Mouse (Mus musculus) T-helper 1 cell (primary cell): ENCODE results near the gene Mfsd14a.
"Not testable (repeated sequence)": the region's sequence is repeated elsewhere in the genome, so short reads cannot be mapped to it uniquely, and the experiment has no call there.

Source experiments
- in situ Hi-C: fragments of 300-600 bp; cut with MboI, MseI; formaldehyde crosslinking; loops from one replicate; pipeline ENCODE4 v1.15.1; 2025; ENCODE audit warnings: high pct_unique_total_duplicates

Gene Mfsd14a

GRCm38 (mm10) chr3:116662463-116662863 lies at the start of gene Mfsd14a:
Gene Mfsd14a, minus strand, starts transcription at chr3:116662677.
- in situ Hi-C loops = loop anchor here (5.0 kb wide), 1 partner anchor 50 kb away; the partner anchor contains the start of gene Slc35a3

DNA sequence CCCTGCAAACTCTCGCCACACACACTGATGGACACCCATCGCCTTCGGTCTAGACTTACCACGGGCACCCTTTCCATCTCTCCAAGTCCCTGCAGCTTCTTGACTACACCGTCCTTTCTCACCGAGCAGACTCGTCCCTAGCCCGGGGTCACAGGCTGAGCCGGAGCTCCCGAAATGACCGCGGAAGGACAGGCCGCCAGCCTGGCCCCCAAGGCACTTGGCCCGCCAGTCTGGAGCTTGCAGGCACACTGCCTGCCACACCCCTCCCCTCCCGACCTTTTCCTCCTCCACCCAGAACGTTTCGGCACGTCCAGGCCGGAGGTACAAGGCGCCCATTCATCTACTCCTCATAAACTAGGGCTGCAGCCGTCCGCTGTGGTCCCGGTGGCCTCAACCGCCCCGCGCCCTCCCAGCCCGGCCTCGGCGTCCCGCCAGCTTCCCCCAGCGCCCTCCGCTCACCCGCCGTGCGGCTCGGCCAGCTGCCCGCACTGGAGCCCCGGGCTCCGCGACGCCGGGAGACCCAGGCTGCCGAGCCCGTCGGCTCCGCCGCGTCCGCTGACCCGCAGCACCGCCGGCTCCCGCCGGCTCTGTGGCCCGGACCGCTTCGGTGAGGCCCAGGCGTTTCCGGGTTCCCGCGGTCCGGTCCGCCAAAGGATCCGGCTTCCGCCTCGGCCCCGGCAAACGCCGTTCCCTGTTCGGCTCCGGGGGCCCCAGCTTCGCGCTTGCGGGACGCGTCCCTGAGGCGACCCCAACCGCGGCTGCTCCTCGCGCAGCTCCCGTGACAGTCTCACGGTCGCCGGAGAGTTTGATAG lies 49.4 kb upstream of the Mfsd14a start:
- in situ Hi-C loops = loop anchor here (5.0 kb wide), 1 partner anchor 50 kb away; the partner anchor contains the start of gene Mfsd14a

GRCm38 (mm10) chr3:116710941-116711340 lies 48.5 kb upstream of the Mfsd14a start:
- in situ Hi-C loops = loop anchor here (5.0 kb wide), 1 partner anchor 49 kb away; the partner anchor contains the start of gene Mfsd14a

GRCm38 (mm10) chr3:116705637-116706204 lies 43.2 kb upstream of the Mfsd14a start:
- in situ Hi-C loops = no loop called here

DNA sequence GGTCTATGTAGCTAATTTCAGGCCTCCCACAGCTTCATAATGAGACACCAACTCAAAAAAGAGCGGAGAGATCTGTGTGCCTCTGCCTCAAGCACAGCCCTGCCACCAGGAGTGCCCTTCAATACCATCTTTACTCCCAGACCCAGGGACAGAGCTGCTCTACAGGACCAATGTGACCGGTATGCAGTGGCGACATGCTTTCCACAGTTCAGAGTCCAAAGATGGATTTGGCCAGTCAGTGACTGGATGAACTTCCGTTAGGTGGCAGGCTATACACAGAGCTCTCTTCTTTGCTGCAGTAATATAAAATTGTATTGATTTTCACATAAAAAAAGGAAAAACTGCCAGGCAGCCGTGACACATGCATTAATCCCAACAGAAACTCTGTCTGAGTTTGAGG lies 41.4 kb upstream of the Mfsd14a start:
- in situ Hi-C loops = no loop called here

DNA sequence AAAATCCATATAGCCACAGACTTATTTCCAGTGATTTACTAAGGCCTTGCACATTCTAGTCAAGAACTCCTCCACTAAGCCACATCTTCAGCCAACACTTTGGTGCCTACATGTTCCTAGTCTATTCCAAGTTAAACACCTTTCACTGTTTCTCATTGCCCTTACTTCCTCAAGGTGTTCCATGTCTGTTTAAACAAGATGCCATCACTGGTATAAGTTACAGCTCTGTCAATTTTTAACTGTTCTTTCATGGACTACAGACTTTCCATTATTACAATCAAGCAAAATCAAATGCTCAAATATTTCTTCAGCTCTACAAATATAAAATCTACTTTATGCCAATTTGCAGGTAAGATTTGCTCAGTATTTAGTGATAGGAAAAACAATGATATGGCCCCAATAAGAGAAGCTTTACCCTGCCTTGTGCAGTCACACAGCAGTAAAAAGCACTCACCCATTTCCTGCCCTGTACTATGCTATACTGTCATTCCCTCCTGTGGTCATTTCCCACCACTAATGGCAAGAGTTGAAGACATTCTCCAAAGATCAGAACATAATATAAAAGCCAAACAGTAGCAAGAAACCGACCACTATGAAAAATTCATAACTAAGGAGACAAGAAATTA lies 40.3 kb upstream of the Mfsd14a start:
- in situ Hi-C loops = no loop called here

DNA sequence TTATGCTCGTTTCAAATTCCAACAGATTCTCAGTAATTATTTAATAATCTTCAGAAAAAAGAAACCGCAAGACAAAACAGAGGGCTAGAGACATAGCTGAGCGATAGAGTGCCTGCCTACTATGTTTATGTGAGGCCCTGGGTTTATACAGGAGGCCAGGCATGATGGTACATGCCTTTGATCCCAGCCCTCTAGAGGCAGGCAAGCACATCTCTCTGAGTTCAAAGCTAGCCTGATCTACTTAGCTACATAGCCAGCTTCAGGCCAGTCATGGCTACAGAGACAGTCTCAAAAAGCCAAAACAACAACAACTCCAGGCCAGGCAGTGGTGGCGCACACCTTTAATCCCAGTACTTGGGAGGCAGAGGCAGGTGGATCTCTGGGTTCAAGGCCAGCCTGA lies 39.1 kb upstream of the Mfsd14a start:
- in situ Hi-C loops = no loop called here

DNA sequence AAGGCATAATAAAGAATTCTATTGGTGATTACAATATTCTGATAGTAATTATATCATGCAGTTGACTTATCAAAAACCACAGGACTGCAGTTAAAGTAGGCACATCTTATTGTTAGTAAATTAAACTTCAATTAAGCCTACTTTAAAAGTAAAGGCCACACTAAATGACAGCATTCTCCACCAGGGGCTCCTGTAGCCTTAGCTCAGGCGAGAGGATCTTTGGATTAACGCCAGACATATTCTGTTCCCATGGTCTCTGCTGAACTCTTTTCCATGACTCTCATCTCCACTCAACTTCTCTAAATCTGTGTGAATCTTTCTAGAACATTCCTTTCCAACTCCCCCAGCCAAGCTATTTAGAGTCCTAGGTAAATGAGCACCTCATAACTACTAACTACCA lies 36.3 kb upstream of the Mfsd14a start:
- in situ Hi-C loops = no loop called here

DNA sequence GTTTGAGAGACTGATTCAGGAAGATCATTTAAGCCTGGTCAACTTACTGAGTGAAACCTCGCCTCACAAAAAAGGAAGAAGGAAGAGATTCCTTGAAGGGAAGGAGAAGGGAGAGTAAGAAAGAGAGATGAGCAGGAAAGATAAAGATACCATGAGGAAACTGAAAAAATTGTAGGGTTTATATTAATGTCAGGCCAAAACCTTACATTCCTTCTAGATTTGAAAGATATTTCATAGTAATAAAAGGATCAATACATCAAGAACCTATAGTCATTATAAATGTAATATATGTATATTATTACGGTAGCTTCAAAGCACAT lies 33.1 kb upstream of the Mfsd14a start:
- in situ Hi-C loops = no loop called here

DNA sequence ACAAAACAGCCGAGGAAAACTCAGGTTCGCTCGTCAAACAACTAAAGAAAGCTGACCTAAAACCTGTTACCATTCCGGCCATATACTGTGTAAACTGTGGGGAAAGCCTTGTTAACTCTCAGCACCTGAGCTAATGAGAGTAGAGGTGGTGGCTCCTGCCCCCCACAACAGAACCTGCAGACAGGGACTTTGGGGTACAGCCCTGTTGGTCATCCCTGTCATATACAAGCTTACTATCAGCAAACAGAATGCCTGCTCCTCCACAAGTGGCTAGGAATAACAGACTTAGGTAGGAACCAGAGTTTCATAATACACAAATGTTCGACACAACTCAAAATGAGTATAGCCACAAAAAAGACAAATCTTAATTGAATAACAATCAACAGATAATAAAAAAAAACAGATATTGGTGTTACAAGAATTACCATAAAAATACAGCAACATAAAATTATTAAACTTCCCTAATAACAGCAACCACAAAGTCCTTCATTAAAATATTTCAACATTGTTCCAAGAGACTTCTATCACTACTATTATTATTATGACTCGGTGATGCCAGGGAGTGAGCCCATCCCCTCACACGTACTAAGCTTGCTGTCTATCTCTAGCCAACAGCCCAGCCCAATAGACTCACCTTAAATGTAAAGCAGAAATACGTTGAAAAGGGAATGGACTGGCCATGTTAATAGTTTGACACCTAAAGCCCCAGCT lies 32.6 kb upstream of the Mfsd14a start:
- in situ Hi-C loops = no loop called here

DNA sequence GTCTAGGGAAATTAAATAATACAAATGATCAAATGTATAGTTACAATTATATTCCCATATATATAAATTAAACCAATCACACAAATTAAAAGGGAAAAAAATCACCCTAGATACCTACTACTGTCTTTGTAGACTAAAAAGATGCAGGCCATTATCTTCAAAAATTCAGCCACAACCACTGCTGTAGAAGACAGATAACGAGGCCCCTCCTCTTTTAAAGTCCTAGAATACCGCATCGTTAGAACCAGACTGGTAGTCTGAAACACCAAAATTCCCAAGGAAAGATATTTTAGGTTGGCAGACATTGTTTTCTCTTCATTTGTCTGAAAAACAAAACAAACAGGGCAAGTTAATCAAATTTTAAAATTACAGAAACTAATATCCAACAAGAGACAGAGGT lies 31.8 kb upstream of the Mfsd14a start:
- in situ Hi-C loops = no loop called here

DNA sequence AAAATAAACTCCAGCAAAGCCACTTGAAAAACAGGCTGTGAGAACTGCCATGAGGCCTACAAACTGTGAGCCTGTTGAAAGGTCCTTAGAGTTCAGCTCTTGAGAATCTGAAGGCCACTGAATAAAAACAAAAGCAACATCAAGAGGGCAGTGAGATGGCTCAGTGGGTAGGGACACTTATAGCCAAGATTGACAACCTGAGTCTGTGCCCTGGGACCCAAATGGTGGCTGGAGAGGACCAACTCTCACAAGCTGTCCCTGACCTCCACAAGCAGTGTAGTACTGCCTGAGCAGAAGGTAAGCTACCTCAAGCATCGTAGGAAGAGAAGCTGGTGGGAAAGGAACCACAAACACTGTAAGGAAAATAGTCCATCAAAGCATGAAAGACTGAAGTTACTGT lies 18.7 kb upstream of the Mfsd14a start, which contains the start of gene Gm43191:
TSS of gene Gm43191 (minus strand) at position 101 of the 400 bp plus-strand sequence.
- in situ Hi-C loops = no loop called here

- in situ Hi-C loops = loop anchor here (5.0 kb wide), 1 partner anchor 48 kb away; the partner anchor contains the start of gene Slc35a3
These were observed 1.8 kb upstream of the Mfsd14a start for GRCm38 (mm10) chr3:116664281-116664680.

- in situ Hi-C loops = loop anchor here (5.0 kb wide), 1 partner anchor 50 kb away; the partner anchor contains the start of gene Slc35a3
These were observed 535 bp downstream of the Mfsd14a start for GRCm38 (mm10) chr3:116661870-116662414.

- in situ Hi-C loops = loop anchor here (5.0 kb wide), 1 partner anchor 51 kb away; the partner anchor contains the start of gene Slc35a3
These were observed 1.1 kb downstream of the Mfsd14a start for GRCm38 (mm10) chr3:116661288-116661869.

- in situ Hi-C loops = loop anchor here (5.0 kb wide), 1 partner anchor 52 kb away; the partner anchor contains the start of gene Slc35a3
These were observed 2.5 kb downstream of the Mfsd14a start for GRCm38 (mm10) chr3:116659856-116660430.

GRCm38 (mm10) chr3:116658928-116659565 lies 3.4 kb downstream of the Mfsd14a start:
- in situ Hi-C loops = no loop called here

DNA sequence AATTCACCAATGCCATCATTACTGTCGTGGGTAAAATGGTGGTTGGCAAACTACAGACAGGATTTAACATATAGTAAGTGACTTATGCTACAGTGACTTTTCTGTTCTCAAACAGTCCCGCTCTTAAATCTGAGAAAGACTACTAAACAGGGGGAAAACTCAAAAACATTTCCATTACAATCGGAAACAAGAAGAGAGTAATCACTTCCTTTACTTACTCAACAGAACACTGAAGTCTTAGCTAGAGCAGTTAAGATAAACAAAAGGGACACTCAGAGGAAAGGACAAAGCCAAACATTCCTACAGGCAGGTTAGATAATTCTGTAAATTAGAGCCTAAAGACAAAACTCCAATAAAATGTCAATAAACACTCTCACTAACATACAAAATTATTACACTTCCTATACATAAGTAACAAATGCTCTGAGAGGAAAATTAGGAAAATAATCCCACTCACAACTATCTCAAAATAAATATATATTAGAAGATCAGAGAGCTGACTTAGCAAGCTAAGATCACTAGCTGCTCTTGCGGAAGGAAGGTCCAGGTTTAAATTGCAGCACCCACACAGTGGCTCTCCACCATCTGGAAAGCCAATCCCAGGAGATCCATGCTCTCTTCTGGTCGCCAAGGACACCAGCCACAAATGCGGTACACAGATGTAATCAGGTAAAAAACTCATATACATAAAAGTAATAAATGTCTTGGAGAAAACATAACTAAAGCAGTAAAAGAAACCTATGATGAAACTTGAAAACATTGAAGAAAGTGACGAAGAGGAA lies 6.1 kb downstream of the Mfsd14a start:
- in situ Hi-C loops = no loop called here

GRCm38 (mm10) chr3:116654051-116654450 lies 8.4 kb downstream of the Mfsd14a start:
- in situ Hi-C loops = not testable (repeated sequence)
